Mouse (Mus musculus): ENCODE measurements around the gene Wipi1. TPM values are rescaled to one million over a fixed set of nuclear protein-coding genes. Genes with fewer than 3 reads are reported as not detected.

Wipi1 gene
- total RNA-seq, 1 experiment: 6.6 TPM

DNA sequence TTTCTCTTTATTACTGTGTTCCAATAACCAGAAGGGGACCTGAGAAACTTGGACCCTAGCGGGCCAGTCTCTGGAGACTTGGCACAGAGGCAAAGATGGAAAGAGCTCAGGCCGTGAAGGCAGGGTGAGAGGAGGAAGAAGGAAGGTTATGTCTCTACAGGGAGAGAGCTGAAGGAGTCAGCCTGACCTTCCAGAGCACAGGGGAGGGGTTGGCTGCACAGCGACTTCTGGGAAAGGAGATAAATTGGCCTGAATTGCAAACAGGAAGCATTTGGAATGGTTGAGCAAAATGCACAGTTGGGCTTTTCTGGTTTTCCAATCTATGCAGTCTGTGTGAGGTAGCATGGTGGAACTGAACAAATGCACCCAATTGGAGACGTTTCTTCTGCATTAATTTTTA lies 5.0 kb upstream of the Wipi1 start:
- Histone ChIP-seq H3K9me3 (ENCODE audit: control insufficient read depth, insufficient read depth, low read depth, low read length) (no peaks in the 10 kb centered on the region), H3K9ac (ENCODE audit: insufficient read depth, low read depth, low read length, poor library complexity, severe bottlenecking) (no peak overlapping the region), H3K27ac (ENCODE audit: insufficient read depth, low read depth, low read length, poor library complexity, severe bottlenecking) (no peak overlapping the region), H3K4me3 (ENCODE audit: insufficient read depth in 1 of 2, low read depth in 1 of 2, low read length in 2 of 2, poor library complexity in 1 of 2, severe bottlenecking in 1 of 2) (no peak overlapping the region), H3K36me3 (ENCODE audit: control insufficient read depth, insufficient read depth, low read length, poor library complexity, severe bottlenecking) (no peaks in the 10 kb centered on the region), H3K4me1 (ENCODE audit: control insufficient read depth in 2 of 2, insufficient read depth in 2 of 2, low read length in 2 of 2, poor library complexity in 1 of 2) (no peaks in the 10 kb centered on the region)
- in situ Hi-C loops (cut with MboI; ENCODE audit: low sequenced_read_pairs in 2 of 2, unreplicated experiment in 2 of 2): no loop called here
- TF ChIP-seq HCFC1 (IDR thresholded peaks at IDR 0.05; ENCODE audit: borderline replicate concordance, insufficient read depth, low read length) (no peak), ZNF384 (IDR thresholded peaks at IDR 0.05; ENCODE audit: low read depth, low read length) (no peak), MAFK (IDR thresholded peaks at IDR 0.05; ENCODE audit: insufficient read depth, low read depth, low read length) (no peak), CHD2 (IDR thresholded peaks at IDR 0.05; ENCODE audit: low read depth, low read length) (no peak), ZC3H11A (IDR thresholded peaks at IDR 0.05; ENCODE audit: borderline replicate concordance, low read depth, low read length) (no peak)
- DNase-seq (ENCODE audit: low read depth, low spot score): no peak

DNA sequence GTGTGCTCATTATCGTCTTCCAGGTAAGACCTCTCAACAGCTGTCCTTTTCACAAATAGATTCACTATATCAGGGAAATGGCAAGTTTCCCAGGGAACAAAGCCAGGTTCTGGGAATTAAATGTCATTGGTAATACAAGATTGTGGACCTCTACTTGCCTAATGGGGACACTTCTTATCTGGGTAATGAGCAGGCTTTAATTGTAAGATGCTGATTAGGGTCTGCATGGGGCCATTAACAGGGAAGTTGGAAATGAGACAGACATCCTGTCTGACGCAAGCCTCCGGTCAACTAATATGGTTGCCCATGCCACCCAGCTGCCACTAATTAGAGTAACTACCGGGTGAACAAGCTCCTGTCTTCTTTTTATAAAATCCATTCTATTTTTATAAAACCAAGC lies 4.6 kb upstream of the Wipi1 start:
- H3K36me3 ChIP-seq (ENCODE audit: control insufficient read depth, insufficient read depth, low read length, poor library complexity, severe bottlenecking): no peaks in the 10 kb centered on the region
- no peak overlapping the region for H3K4me3 ChIP-seq (ENCODE audit: insufficient read depth in 1 of 2, low read depth in 1 of 2, low read length in 2 of 2, poor library complexity in 1 of 2, severe bottlenecking in 1 of 2)
- no peaks in the 10 kb centered on the region for H3K4me1 ChIP-seq (ENCODE audit: control insufficient read depth in 2 of 2, insufficient read depth in 2 of 2, low read length in 2 of 2, poor library complexity in 1 of 2)
- TF ChIP-seq ZC3H11A (IDR thresholded peaks at IDR 0.05; ENCODE audit: borderline replicate concordance, low read depth, low read length): no peak
- TF ChIP-seq CHD2 (IDR thresholded peaks at IDR 0.05; ENCODE audit: low read depth, low read length): no peak
- no peak for TF ChIP-seq ZNF384 (IDR thresholded peaks at IDR 0.05; ENCODE audit: low read depth, low read length)
- no peaks in the 10 kb centered on the region for H3K9me3 ChIP-seq (ENCODE audit: control insufficient read depth, insufficient read depth, low read depth, low read length)
- DNase-seq (ENCODE audit: low read depth, low spot score): no peak
- no peak overlapping the region for H3K9ac ChIP-seq (ENCODE audit: insufficient read depth, low read depth, low read length, poor library complexity, severe bottlenecking)
- in situ Hi-C loops (cut with MboI; ENCODE audit: low sequenced_read_pairs in 2 of 2, unreplicated experiment in 2 of 2): no loop called here
- no peak overlapping the region for H3K27ac ChIP-seq (ENCODE audit: insufficient read depth, low read depth, low read length, poor library complexity, severe bottlenecking)

DNA sequence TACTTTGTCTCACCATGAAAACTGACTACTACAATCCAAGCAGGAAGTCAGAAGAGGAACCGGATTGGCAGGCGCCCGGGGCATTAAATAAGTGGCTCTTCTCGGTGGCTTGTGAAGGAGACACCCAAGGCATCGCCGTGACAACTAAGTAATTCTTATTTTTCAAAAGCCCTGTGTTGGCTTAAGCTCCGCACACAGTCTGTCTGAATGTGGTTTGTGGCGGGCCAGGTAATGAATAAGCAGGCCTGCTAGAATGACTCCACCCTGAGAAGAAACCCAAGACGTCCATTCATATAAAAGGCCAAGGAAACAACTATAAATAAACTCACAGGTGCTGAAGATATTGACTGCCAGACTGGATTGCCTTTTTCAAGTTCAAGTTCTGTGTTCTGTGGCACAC lies 3.5 kb upstream of the Wipi1 start:
- in situ Hi-C loops (cut with MboI; ENCODE audit: low sequenced_read_pairs in 2 of 2, unreplicated experiment in 2 of 2): no loop called here
- Histone ChIP-seq H3K9me3 (ENCODE audit: control insufficient read depth, insufficient read depth, low read depth, low read length) (no peaks in the 10 kb centered on the region), H3K4me1 (ENCODE audit: control insufficient read depth in 2 of 2, insufficient read depth in 2 of 2, low read length in 2 of 2, poor library complexity in 1 of 2) (no peaks in the 10 kb centered on the region), H3K4me3 (ENCODE audit: insufficient read depth in 1 of 2, low read depth in 1 of 2, low read length in 2 of 2, poor library complexity in 1 of 2, severe bottlenecking in 1 of 2) (no peak overlapping the region), H3K36me3 (ENCODE audit: control insufficient read depth, insufficient read depth, low read length, poor library complexity, severe bottlenecking) (no peaks in the 10 kb centered on the region), H3K27ac (ENCODE audit: insufficient read depth, low read depth, low read length, poor library complexity, severe bottlenecking) (no peak overlapping the region), H3K9ac (ENCODE audit: insufficient read depth, low read depth, low read length, poor library complexity, severe bottlenecking) (no peak overlapping the region)
- no peak for DNase-seq (ENCODE audit: low read depth, low spot score)
- TF ChIP-seq HCFC1 (IDR thresholded peaks at IDR 0.05; ENCODE audit: borderline replicate concordance, insufficient read depth, low read length) (no peak), ZC3H11A (IDR thresholded peaks at IDR 0.05; ENCODE audit: borderline replicate concordance, low read depth, low read length) (no peak), CHD2 (IDR thresholded peaks at IDR 0.05; ENCODE audit: low read depth, low read length) (no peak), ZNF384 (IDR thresholded peaks at IDR 0.05; ENCODE audit: low read depth, low read length) (no peak), MAFK (IDR thresholded peaks at IDR 0.05; ENCODE audit: insufficient read depth, low read depth, low read length) (no peak)

DNA sequence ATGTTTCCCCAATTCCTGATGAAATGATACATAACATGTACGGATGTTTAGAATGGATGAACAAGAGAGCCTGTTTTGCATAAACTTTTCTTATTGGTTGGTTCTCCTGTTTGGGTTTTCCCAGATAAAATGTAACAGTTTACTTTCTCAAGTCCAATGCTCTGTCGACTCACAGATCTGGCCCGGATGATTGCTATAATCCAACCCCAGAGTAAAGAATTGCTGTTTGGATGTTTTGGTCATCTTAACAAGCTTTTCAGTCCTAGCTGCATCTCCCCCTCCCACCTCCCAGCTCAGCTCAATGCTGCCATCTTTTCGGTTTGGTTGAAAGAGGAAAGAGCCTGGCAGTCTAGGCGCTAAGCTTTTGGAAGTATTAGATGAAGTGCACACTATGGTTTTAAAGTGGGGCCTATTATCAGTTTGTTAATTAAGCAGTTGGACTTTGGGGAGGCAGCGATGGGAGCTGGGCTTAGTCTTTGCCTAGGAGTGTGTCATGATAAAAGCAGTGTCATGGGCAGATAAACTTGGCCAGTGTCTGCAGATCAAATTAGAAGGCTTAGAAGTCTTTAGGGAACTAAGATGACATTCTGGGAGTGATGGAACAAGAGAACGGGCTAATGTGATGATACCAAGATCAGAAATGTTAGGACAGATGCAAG lies 1.2 kb upstream of the Wipi1 start:
- Histone ChIP-seq H3K9ac (ENCODE audit: insufficient read depth, low read depth, low read length, poor library complexity, severe bottlenecking) (no peak overlapping the region), H3K4me3 (ENCODE audit: insufficient read depth in 1 of 2, low read depth in 1 of 2, low read length in 2 of 2, poor library complexity in 1 of 2, severe bottlenecking in 1 of 2) (no peak overlapping the region), H3K27ac (ENCODE audit: insufficient read depth, low read depth, low read length, poor library complexity, severe bottlenecking) (no peak overlapping the region), H3K36me3 (ENCODE audit: control insufficient read depth, insufficient read depth, low read length, poor library complexity, severe bottlenecking) (no peaks in the 10 kb centered on the region), H3K4me1 (ENCODE audit: control insufficient read depth in 2 of 2, insufficient read depth in 2 of 2, low read length in 2 of 2, poor library complexity in 1 of 2) (no peaks in the 10 kb centered on the region), H3K9me3 (ENCODE audit: control insufficient read depth, insufficient read depth, low read depth, low read length) (no peaks in the 10 kb centered on the region)
- TF ChIP-seq CHD2 (IDR thresholded peaks at IDR 0.05; ENCODE audit: low read depth, low read length) (no peak), MAFK (IDR thresholded peaks at IDR 0.05; ENCODE audit: insufficient read depth, low read depth, low read length) (no peak), HCFC1 (IDR thresholded peaks at IDR 0.05; ENCODE audit: borderline replicate concordance, insufficient read depth, low read length) (no peak), ZNF384 (IDR thresholded peaks at IDR 0.05; ENCODE audit: low read depth, low read length) (no peak), ZC3H11A (IDR thresholded peaks at IDR 0.05; ENCODE audit: borderline replicate concordance, low read depth, low read length) (no peak)
- DNase-seq (ENCODE audit: low read depth, low spot score): no peak
- in situ Hi-C loops (cut with MboI; ENCODE audit: low sequenced_read_pairs in 2 of 2, unreplicated experiment in 2 of 2): no loop called here
